Mouse (Mus musculus) yolk sac, embryonic 10.5 days (tissue): ENCODE measurements around the gene Slc16a7.

Source experiments
- DNase-seq: peaks from one replicate; pipeline ENCODE4 v3.0.0-alpha.2; 2017; ENCODE audit warnings: low spot score

Gene Slc16a7

GRCm38 (mm10) chr10:125324149-125324834 lies 65.0 kb downstream of the Slc16a7 start:
- DNase-seq, result no peak

GRCm38 (mm10) chr10:125321446-125322428 lies 67.5 kb downstream of the Slc16a7 start:
- peak; percentile 50 for DNase-seq

DNA sequence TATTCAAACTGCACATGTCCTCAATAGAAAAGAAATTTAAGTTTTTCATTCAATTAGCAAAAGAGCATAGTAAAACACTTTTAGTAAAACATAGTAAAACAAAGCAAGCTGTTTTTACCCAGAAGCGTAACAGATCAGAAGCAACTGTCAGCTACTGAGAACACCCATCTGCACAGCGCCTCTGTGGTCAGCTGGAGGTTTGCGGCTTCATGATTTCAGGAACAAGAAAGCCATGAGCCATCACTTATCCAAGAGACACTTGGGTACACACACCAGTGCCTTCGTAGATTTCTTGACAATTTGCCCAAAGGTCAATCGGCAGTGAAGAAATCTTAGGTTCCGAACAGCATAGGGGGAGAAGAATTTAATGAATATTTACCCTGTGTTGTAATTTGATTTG lies 71.9 kb downstream of the Slc16a7 start:
- no peak for DNase-seq

DNA sequence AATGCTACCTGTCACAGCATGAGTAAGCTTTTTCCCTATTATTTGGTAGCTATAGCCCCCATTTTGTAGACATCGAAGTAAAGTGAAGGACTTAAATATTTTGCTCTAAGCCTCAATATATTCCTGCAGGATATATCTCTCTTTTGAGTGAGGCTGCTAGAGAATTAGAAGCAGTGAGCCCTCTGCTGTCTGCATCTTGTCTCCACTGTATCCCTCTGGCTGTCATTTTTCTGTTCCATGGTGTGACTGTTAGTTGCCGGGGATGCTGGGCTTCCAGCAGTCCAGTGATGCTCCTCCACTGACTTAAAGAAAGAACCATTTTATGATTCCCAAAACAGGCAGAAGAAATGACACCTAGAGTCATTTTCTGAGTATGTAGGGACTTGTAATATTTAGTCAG lies 78.4 kb downstream of the Slc16a7 start:
- DNase-seq, result no peak

GRCm38 (mm10) chr10:125298036-125298435 lies 91.2 kb downstream of the Slc16a7 start:
- DNase-seq, result no peak

- DNase-seq, result no peak
Measured at GRCm38 (mm10) chr10:125290320-125290719, 98.9 kb downstream of the Slc16a7 start.

GRCm38 (mm10) chr10:125288560-125288959 lies 100.7 kb downstream of the Slc16a7 start:
- no peak for DNase-seq

- no peak for DNase-seq
Measured at GRCm38 (mm10) chr10:125285386-125285785, 103.9 kb downstream of the Slc16a7 start.

- DNase-seq, result no peak
Measured at GRCm38 (mm10) chr10:125275149-125275848, 114.0 kb downstream of the Slc16a7 start.

GRCm38 (mm10) chr10:125274519-125275148 lies 114.6 kb downstream of the Slc16a7 start:
- no peak for DNase-seq

DNA sequence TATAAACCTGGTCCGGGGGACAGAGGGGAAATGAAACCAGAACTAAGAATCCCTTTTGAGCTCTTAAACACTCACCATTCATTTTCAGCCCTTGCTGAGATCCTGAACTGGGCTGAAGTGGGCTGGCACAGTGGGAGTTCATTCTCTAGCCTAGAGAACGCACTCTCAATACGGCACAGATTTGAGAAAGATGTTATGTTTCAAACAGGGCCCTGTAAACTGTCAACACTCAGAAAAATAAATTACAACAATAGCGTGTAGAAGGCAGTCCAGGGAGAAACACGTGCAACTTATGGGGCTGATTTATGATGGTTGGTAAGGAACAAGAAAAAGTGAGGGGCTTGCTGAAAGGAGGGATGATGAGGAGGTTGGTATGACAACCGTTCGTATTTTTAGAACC lies 115.5 kb downstream of the Slc16a7 start:
- DNase-seq, result no peak

GRCm38 (mm10) chr10:125271448-125271847 lies 117.8 kb downstream of the Slc16a7 start:
- DNase-seq, result no peak

GRCm38 (mm10) chr10:125270266-125270665 lies 119.0 kb downstream of the Slc16a7 start:
- DNase-seq, result no peak

DNA sequence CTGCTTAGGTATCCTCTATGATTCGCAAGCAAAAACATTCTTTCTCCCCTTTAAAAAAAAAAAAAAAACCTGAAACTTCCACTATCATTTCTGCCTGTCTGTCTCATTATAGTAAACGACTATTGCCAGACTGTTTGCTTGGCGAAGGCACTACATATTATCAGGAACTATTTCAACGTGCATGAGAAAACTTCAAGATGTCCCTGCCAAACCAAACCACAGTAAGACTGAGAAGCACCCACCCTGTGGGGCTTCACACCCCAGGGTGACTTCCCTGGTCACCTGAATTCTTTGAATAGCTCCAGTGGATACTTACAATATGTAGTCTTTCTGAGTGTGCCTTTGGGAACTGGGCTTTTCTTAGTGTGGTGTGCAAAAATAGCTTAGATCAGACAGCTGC lies 122.9 kb downstream of the Slc16a7 start:
- no peak for DNase-seq

DNA sequence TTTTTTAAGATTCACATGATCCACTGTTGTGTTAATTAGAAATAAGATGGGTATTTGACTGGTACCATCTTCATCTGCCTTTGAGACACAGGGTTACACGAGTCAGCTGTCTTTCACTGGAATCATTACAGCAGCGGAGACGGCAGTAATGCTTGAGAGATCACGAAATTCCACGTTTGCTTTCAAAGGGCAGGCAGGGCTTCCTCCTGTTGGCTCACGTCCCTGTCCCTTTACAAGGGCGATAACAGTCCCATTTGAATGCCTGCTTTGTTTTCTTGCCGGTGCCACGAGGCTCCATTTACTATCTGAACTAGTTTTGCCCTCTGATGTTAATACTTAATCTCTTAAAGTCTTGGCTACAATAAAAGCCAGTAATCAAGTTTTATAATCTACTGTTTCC lies 123.4 kb downstream of the Slc16a7 start:
- no peak for DNase-seq

DNA sequence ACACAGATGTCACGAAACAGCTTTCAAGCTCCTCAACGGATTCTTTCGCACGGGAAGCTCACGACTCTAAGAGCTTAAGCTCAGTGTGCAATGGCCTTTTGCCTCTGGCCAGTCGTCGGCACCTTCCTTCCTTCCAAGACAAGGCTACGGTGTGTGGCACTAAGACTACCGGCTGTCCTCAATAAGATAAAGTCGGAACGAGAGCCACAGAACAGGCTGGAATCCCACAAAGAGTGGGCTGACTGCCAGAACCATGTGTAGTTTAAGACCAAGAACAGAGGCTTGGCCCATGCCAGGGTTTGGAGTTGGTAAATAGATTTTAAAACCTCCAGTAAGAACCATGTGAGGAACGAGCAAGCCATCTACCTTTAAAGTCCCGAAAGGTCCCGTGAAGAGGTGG lies 123.8 kb downstream of the Slc16a7 start:
- DNase-seq, result no peak

- peak; percentile 33 for DNase-seq
Measured at GRCm38 (mm10) chr10:125264938-125265337, 124.3 kb downstream of the Slc16a7 start.

DNA sequence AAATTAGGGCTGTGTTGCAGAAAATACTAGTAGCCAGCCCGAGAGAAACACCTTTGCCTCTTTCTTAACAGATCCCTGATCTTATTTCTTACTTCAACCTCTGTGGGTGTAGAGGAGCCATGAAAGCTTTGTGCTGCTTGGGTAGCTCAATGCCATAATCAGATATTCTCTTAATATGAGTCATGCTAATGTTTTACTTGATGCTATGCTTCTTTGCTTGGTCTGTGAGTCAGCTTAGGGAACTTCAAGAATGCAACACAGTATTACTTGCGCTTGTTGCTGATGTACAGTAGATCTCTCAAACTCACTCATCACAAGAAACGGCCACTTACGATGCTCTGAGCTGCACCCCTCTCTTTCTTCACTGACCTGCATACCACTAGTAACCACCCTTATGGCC lies 133.4 kb downstream of the Slc16a7 start:
- no peak for DNase-seq

- DNase-seq, result no peak
Measured at GRCm38 (mm10) chr10:125214536-125214935, 174.7 kb downstream of the Slc16a7 start.

GRCm38 (mm10) chr10:125213805-125214204 lies 175.5 kb downstream of the Slc16a7 start:
- no peak for DNase-seq

DNA sequence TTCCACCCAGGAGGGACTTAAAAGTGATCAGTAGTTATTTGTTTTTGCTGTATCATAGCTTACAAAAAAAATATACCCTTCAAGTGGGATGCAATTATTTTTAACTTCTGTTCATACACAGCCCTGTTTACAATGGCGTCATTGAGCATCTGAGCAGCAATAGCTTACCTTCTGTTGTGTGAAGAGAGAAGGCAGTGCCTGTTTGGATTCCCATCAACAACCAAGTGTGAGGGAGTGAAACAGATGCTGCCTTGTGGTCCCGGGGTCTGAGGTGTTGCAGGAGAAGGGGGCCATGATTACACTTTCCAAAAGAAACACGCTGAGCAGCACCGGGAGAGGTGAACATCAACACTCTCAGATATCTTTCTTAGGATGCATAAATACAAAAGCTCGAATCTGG lies 201.7 kb downstream of the Slc16a7 start:
- no peak for DNase-seq

DNA sequence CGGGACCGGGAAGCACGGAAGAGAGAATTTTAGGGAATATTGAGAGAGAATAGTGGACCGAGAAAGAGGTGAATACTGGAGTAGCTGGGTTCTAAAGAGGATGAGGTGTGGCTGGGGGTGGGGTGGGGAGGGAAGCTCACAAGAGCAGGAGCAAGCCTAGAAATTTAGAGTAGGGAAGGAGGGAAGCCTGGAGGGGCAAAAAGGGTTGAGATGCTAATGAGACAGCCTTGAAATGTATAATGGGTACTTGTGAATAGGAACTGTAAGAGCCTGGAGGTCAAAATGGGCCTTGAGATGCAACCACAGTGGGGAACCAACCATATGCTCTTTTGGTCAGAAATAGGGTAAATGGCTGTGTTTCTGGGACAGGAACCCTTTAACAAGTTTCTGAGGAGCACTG lies 203.9 kb downstream of the Slc16a7 start:
- DNase-seq, result no peak
